Mouse (Mus musculus) heart, embryonic 14.5 days (tissue): ENCODE results near the gene Cd52. TPM values are rescaled to one million over a fixed set of nuclear protein-coding genes. Genes with fewer than 3 reads are reported as not detected.

Experiments
- ATAC-seq: fragments of 200-750 bp; cut with Nextera tagmentation; 2 replicates; pipeline ENCODE4 v1.8.0; 2017; ENCODE audit warnings: low read depth, moderate TSS enrichment; ENCODE audit not compliant: insufficient number of reproducible peaks, insufficient read depth, low FRiP score
- H3K27ac ChIP-seq, 2 experiments: fragments of 200-500 bp in 1 of 2; fragments of 300-500 bp in 1 of 2; sonication (generic) in 1 of 2; replicated peaks in 1 of 2; 2 replicates each; pipeline ENCODE4 v1.5.1; 2012 to 2014; ENCODE audit warnings: low read depth in 2 of 2, low read length in 2 of 2, control low read depth in 1 of 2, mild to moderate bottlenecking in 1 of 2, mixed read lengths in 1 of 2; ENCODE audit not compliant: control insufficient read depth in 1 of 2, insufficient read depth in 1 of 2
- H3K27me3 ChIP-seq: fragments of 300-500 bp; sonication (generic); 2 replicates; pipeline ENCODE4 v1.6.1; 2014; ENCODE audit warnings: mild to moderate bottlenecking, low read length, control low read depth; ENCODE audit not compliant: control insufficient read depth, insufficient read depth
- H3K36me3 ChIP-seq: fragments of 300-500 bp; sonication (generic); 2 replicates; pipeline ENCODE4 v1.6.1; 2014; ENCODE audit warnings: mild to moderate bottlenecking, control low read depth, low read length, mixed read lengths; ENCODE audit not compliant: control insufficient read depth, insufficient read depth
- H3K4me1 ChIP-seq, 2 experiments: fragments of 200-500 bp in 1 of 2; fragments of 300-500 bp in 1 of 2; sonication (generic) in 1 of 2; 2 replicates each; pipeline ENCODE4 v1.6.1; 2012 to 2014; ENCODE audit warnings: low read length in 2 of 2, control low read depth in 1 of 2, mixed read lengths in 1 of 2; ENCODE audit not compliant: control insufficient read depth in 2 of 2, insufficient read depth in 2 of 2
- H3K4me2 ChIP-seq: fragments of 300-500 bp; sonication (generic); 2 replicates; pipeline ENCODE4 v1.6.1; 2014; ENCODE audit warnings: mild to moderate bottlenecking, low read length
- H3K4me3 ChIP-seq, 2 experiments: fragments of 200-500 bp in 1 of 2; fragments of 300-500 bp in 1 of 2; sonication (generic) in 1 of 2; 2 replicates each; pipeline ENCODE4 v1.5.1; 2012 to 2014; ENCODE audit warnings: low read length in 2 of 2, mild to moderate bottlenecking in 2 of 2, control low read depth in 1 of 2, low read depth in 1 of 2, moderate library complexity in 1 of 2; ENCODE audit not compliant: control insufficient read depth in 1 of 2, insufficient read depth in 1 of 2
- H3K9ac ChIP-seq: fragments of 300-500 bp; sonication (generic); 2 replicates; pipeline ENCODE4 v1.6.1; 2014; ENCODE audit warnings: mild to moderate bottlenecking, low read length
- H3K9me3 ChIP-seq: fragments of 300-500 bp; sonication (generic); 2 replicates; pipeline ENCODE4 v1.6.1; 2016; ENCODE audit warnings: low read length, control low read depth; ENCODE audit not compliant: control insufficient read depth
- WGBS: fragments of 180-500 bp; shearing (Covaris S2); extraction: QIAGEN DNeasy Blood & Tissue Kit; methylation state at CpG from one replicate; pipeline ENCODE4 v1.1.7; 2014; 5-methylcytosine and 5-hydroxymethylcytosine counted together
- polyA plus RNA-seq: library from polyadenylated mRNA; unstranded; fragments of >200 nt; fragmentation: Nextera tagmentation; extraction: Ambion mirVana; gene quantifications from 2 replicates; pipeline ENCODE4 v1.2.1, GENCODE M21; 2014

Cd52 gene
- polyA plus RNA-seq, 1 experiment from 2014 or later = 10.7 TPM

- Histone ChIP-seq H3K9ac (no peak overlapping the region), H3K4me2 (no peak overlapping the region), H3K27me3 (no peaks in the 10 kb centered on the region), H3K9me3 (no peaks in the 10 kb centered on the region), H3K36me3 (no peaks in the 10 kb centered on the region), H3K27ac (no peak overlapping the region), H3K4me1 (peaks cover 3 to 15% of the 10 kb centered on the region in 2 experiments; a peak in 1 of 4 replicates), H3K4me3 (no peak overlapping the region)
- WGBS = 49% methylated on average over 6 of the region's 6 CpGs
- no peak for ATAC-seq
These were observed 17.5 kb upstream of the Cd52 start for GRCm38 (mm10) chr4:134112403-134112802.

DNA sequence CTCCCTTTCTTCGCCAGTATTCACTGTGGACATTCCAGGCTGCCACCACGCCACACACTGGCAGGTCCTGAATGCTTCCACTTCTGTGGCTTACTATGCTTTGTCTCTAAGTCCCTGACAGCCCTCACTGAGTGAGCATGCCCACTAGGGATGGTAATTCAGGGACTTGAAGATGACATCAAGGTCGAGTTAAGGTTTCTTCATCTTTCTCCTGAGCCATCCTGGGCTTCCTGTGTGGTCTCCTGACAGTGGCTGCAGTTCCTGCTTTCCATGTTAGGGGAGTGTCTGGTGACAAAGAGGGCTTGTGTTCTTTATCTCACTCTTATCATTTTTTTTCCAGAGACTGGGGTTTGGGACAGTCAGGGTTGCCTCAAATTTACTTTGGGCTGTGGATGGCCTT lies 15.8 kb upstream of the Cd52 start:
- ATAC-seq = no peak
- peaks cover 3 to 15% of the 10 kb centered on the region in 2 experiments; a peak in 1 of 4 replicates for H3K4me1 ChIP-seq
- no peak overlapping the region for H3K27ac ChIP-seq
- H3K9me3 ChIP-seq = no peaks in the 10 kb centered on the region
- no peaks in the 10 kb centered on the region for H3K27me3 ChIP-seq
- H3K9ac ChIP-seq = no peak overlapping the region
- H3K36me3 ChIP-seq = no peaks in the 10 kb centered on the region
- 31% methylated on average over 3 of the region's 3 CpGs for WGBS
- H3K4me3 ChIP-seq = no peak overlapping the region
- no peak overlapping the region for H3K4me2 ChIP-seq

GRCm38 (mm10) chr4:134108196-134108595 lies 13.3 kb upstream of the Cd52 start:
- no peak overlapping the region for H3K4me2 ChIP-seq
- H3K27ac ChIP-seq = no peak overlapping the region
- H3K4me3 ChIP-seq = no peak overlapping the region
- no peak overlapping the region for H3K9ac ChIP-seq
- ATAC-seq = no peak
- 54% methylated on average over 5 of the region's 5 CpGs for WGBS
- H3K36me3 ChIP-seq = no peaks in the 10 kb centered on the region
- no peaks in the 10 kb centered on the region for H3K27me3 ChIP-seq
- no peaks in the 10 kb centered on the region for H3K9me3 ChIP-seq
- peaks cover 3 to 12% of the 10 kb centered on the region in 2 experiments; a peak in 1 of 4 replicates for H3K4me1 ChIP-seq

DNA sequence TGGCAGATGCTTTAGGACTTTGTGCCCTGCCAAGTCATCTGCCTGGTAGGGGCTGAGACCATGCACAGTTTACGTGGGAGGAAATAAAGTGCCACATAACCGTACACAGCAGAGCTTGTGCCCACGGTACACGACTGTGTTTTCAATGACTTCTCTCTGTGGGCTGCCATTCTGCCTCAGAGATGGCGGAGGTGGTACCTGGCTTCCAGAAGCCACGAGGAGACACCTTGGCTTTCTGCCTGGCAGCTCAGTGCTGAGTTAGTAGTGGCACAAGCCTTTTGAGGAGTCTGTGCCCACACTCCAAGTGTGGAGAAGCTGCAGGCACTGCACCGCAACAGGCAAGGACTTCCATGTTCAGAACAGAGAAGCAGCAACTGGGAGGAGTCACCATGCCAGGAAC lies 12.8 kb upstream of the Cd52 start:
- no peak overlapping the region for H3K4me3 ChIP-seq
- ATAC-seq = no peak
- no peaks in the 10 kb centered on the region for H3K36me3 ChIP-seq
- H3K4me2 ChIP-seq = no peak overlapping the region
- H3K9me3 ChIP-seq = no peaks in the 10 kb centered on the region
- 85% methylated on average over 7 of the region's 7 CpGs for WGBS
- no peak overlapping the region for H3K27ac ChIP-seq
- H3K9ac ChIP-seq = no peak overlapping the region
- peaks cover 3 to 12% of the 10 kb centered on the region in 2 experiments; a peak in 2 of 4 replicates for H3K4me1 ChIP-seq
- no peaks in the 10 kb centered on the region for H3K27me3 ChIP-seq

DNA sequence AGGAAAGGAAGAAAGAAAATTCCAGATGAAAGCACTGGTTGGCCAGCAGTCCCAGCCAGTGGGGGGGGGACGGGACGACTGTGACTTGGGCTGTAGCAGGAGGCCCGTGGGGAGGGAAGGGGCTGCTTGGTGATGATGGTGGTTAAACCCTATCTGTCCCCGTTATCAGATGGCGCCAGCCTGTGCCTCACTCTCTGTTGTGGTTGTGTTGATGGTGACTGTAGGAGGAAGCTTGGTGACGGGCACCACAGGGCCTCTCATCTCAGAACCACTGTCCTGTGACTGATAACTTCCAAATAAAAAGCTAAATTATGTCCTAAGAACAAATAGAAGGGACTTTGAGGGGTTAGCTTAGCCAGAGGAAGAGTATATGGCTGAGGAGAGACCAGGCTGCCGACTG lies 11.2 kb upstream of the Cd52 start:
- Histone ChIP-seq H3K9me3 (no peaks in the 10 kb centered on the region), H3K4me2 (no peak overlapping the region), H3K36me3 (no peaks in the 10 kb centered on the region), H3K27me3 (no peaks in the 10 kb centered on the region), H3K9ac (no peak overlapping the region), H3K27ac (no peak overlapping the region), H3K4me3 (no peak overlapping the region), H3K4me1 (peaks cover 3 to 9% of the 10 kb centered on the region in 2 experiments; a peak in 2 of 4 replicates)
- 60% methylated on average over 7 of the region's 7 CpGs for WGBS
- ATAC-seq = no peak

DNA sequence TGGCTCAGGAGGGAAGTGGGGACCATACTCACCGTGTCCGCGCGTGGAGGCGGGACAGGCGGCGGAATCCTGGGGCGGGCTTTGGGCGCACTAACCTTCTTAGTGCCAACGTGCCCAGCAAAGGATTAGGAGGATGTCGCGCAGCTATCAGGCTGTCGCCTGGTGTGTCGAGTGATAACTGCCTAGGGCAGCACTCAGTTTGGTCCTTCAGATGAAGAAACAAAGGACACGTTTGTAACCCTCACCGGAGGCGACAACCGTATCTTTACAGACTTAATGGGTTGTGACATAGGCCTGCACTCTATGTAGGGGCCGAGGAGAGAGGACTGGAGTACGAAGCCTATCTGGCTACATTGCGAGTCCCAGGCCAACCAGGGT lies 7.8 kb upstream of the Cd52 start:
- H3K9ac ChIP-seq = peak overlapping the region; percentile 42
- H3K4me2 ChIP-seq = peak overlapping the region; percentile 59
- H3K4me3 ChIP-seq = peak overlapping the region; percentile 59 to 64
- WGBS = 3% methylated on average over 21 of the region's 21 CpGs
- H3K27ac ChIP-seq = no peak overlapping the region
- no peaks in the 10 kb centered on the region for H3K27me3 ChIP-seq
- no peaks in the 10 kb centered on the region for H3K9me3 ChIP-seq
- H3K4me1 ChIP-seq = peaks cover 0 to 3% of the 10 kb centered on the region in 2 experiments; a peak in 2 of 4 replicates
- no peaks in the 10 kb centered on the region for H3K36me3 ChIP-seq
- ATAC-seq = peak; percentile 43; the same call in 1 of the 2 replicates

DNA sequence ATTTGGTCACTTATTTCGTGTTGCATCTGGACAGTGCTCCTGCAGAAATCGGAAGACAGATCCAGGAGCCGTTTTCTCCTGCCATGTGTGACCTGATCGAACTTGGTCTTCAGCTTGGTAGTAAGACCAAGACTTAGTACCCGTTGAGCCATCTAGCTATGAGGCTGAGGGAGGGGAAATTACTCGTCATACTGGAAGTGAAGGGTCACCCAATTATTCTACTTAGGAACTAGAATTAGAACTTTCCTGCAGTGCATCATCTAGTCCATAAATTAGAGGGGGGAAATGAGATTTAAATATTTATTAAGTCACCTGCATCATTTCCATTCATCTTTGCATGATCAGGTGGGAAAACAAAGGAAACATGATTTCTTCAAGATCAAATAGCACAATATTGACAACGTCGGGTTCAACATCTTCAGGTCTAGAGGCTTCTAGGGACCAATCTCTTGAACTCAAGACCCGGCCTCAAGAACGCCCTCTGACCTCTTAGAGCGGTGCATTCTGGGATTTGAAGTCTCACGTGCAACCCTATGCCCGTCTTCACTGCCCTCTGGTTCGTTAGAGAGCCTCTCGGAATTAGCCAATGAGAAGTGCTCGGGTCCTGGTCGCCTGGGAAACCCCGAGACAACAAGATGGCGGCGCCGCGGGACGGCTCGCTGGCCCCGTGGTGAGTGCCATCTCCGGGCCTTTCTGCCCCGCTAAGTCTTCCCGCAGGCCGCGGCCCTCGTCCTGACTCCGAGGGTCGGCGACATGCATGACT lies 7.3 kb upstream of the Cd52 start, which contains the start of gene Ubxn11:
Gene Ubxn11 (plus strand): TSS at position 592 of the 763 bp plus-strand sequence.
- Histone ChIP-seq H3K9me3 (no peaks in the 10 kb centered on the region), H3K9ac (peak within 1 kb of the TSS; percentile 42), H3K4me1 (peaks cover 0 to 3% of the 10 kb centered on the region in 2 experiments; a peak in 2 of 4 replicates), H3K4me3 (peak within 1 kb of the TSS; percentile 59 to 64), H3K27me3 (no peaks in the 10 kb centered on the region), H3K27ac (no peak within 1 kb of the TSS), H3K36me3 (no peaks in the 10 kb centered on the region), H3K4me2 (peak within 1 kb of the TSS; percentile 59)
- ATAC-seq = peak; percentile 92
- 17% methylated on average over 34 of the region's 34 CpGs for WGBS
